ENCODE assay signal across 9 mouse cellular contexts in the genomic region with DNA sequence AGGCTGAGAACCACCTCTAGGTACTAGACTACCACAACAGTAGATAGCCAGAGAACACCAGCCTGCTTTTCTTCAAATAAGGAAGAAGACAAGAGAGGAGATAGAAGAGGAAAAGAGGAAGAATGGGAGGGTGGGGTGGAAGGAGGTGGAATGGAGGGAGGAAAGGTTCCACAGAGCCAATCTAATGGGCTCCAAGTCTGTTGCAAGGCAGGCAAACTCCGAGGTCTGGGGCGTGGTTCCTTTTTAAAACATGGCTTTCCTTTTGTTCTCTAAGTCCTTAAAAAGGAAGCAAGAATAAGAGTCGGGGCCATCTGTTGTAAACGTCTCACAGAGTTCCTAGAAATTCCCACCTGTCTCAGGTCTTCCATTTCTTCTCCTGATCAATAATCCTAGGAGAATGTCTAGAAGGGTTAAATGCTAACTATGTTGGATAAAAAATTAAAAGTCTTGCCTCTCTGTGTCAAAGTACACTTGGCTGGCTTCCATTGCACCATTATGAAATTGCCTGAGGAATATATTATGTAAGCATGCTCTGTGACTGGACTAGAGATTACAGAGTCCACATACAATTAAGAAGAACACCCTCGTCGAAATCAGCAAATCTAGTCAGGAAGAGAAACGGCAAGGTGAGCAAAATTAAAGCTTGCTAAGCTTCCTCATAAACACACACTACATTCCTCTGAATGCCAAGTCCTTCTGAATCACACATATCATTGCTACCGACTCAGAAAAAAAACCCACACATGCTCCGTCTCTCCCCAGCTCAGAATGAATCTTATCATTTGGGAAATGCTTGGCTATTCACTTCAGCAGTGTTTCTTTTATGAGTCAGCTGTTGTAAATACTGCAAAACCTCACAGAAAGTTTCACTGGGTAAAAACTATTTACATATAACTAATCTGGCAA.
DNase-seq lines count a peak whose midpoint lies in the region; ATAC-seq and TF ChIP-seq lines count a peak whose summit lies in the region.
"Had no signal": no experiment of that assay in that cellular context is flagged by ENCODE, and none has a peak within 500 bp of the region (broad histone marks: within the 10 kb centered on the region; RNA-seq: fewer than 3 reads in every experiment).

No protein-coding gene starts in this region.

- no peak overlapping the region for H3K27ac ChIP-seq in forebrain, postnatal 0 days (ENCODE audit: low read depth, low read length)
- H3K27ac ChIP-seq in forebrain, embryonic 10.5 days: no peak overlapping the region
- H3K27ac ChIP-seq in heart, embryonic 11.5 days (ENCODE audit: low read depth, low read length): no peak overlapping the region
- no peak overlapping the region for H3K27ac ChIP-seq in hindbrain, embryonic 16.5 days (ENCODE audit: low read depth, low read length)
- no peak overlapping the region for H3K27ac ChIP-seq in forebrain, embryonic 14.5 days (ENCODE audit: low read depth, low read length)
- H3K27ac ChIP-seq in neural tube, embryonic 15.5 days (replicated peaks): no peak overlapping the region

- H3K9ac ChIP-seq in forebrain, postnatal 0 days: no peak overlapping the region
- H3K9ac ChIP-seq in heart, embryonic 11.5 days (ENCODE audit: low read depth, low read length): no peak overlapping the region
- no peak overlapping the region for H3K9ac ChIP-seq in hindbrain, embryonic 16.5 days (ENCODE audit: low read depth, low read length)
- H3K9ac ChIP-seq in forebrain, embryonic 14.5 days (ENCODE audit: low read length): no peak overlapping the region
- H3K9ac ChIP-seq in neural tube, embryonic 15.5 days (replicated peaks): no peak overlapping the region

- H3K4me1 ChIP-seq in forebrain, postnatal 0 days (ENCODE audit: insufficient read depth): no peaks in the 10 kb centered on the region
- peaks cover 6% of the 10 kb centered on the region for H3K4me1 ChIP-seq in forebrain, embryonic 10.5 days
- no peaks in the 10 kb centered on the region for H3K4me1 ChIP-seq in heart, embryonic 11.5 days (ENCODE audit: control insufficient read depth, insufficient read depth, low read length)
- H3K4me1 ChIP-seq in hindbrain, embryonic 16.5 days (ENCODE audit: control insufficient read depth, insufficient read depth, low read depth, low read length): no peaks in the 10 kb centered on the region; the same call in 1 of the 2 replicates
- no peaks in the 10 kb centered on the region for H3K4me1 ChIP-seq in forebrain, embryonic 14.5 days (ENCODE audit: control insufficient read depth, insufficient read depth, low read length)
- H3K4me1 ChIP-seq in neural tube, embryonic 15.5 days: peaks cover 4% of the 10 kb centered on the region; the same call in 1 of the 2 replicates

- no peak overlapping the region for H3K4me3 ChIP-seq in forebrain, postnatal 0 days (ENCODE audit: low read depth, low read length)
- H3K4me3 ChIP-seq in forebrain, embryonic 10.5 days: no peak overlapping the region
- H3K4me3 ChIP-seq in heart, embryonic 11.5 days (ENCODE audit: low read depth, low read length): no peak overlapping the region
- no peak overlapping the region for H3K4me3 ChIP-seq in hindbrain, embryonic 16.5 days (ENCODE audit: low read length)
- H3K4me3 ChIP-seq in forebrain, embryonic 14.5 days (ENCODE audit: low read depth, low read length): no peak overlapping the region
- H3K4me3 ChIP-seq in neural tube, embryonic 15.5 days (replicated peaks): no peak overlapping the region
- H3K4me3 ChIP-seq: erythroblast, embryonic 14.5 days had no signal

- H3K9me3 ChIP-seq in forebrain, postnatal 0 days (ENCODE audit: low read length): no peaks in the 10 kb centered on the region
- H3K9me3 ChIP-seq in forebrain, embryonic 10.5 days: no peaks in the 10 kb centered on the region
- H3K9me3 ChIP-seq in heart, embryonic 11.5 days (replicated peaks; ENCODE audit: control insufficient read depth, low read length): no peaks in the 10 kb centered on the region
- no peaks in the 10 kb centered on the region for H3K9me3 ChIP-seq in hindbrain, embryonic 16.5 days (ENCODE audit: control insufficient read depth, low read length)
- no peaks in the 10 kb centered on the region for H3K9me3 ChIP-seq in forebrain, embryonic 14.5 days (replicated peaks; ENCODE audit: control insufficient read depth, low read length)
- no peaks in the 10 kb centered on the region for H3K9me3 ChIP-seq in neural tube, embryonic 15.5 days (replicated peaks)

- no peaks in the 10 kb centered on the region for H3K36me3 ChIP-seq in forebrain, postnatal 0 days (ENCODE audit: insufficient read depth)
- no peaks in the 10 kb centered on the region; the same call in 1 of the 2 replicates for H3K36me3 ChIP-seq in forebrain, embryonic 10.5 days (replicated peaks)
- no peaks in the 10 kb centered on the region for H3K36me3 ChIP-seq in heart, embryonic 11.5 days (ENCODE audit: control insufficient read depth, insufficient read depth, low read length)
- H3K36me3 ChIP-seq in hindbrain, embryonic 16.5 days (ENCODE audit: control insufficient read depth, insufficient read depth, low read length): no peaks in the 10 kb centered on the region
- H3K36me3 ChIP-seq in forebrain, embryonic 14.5 days (ENCODE audit: control insufficient read depth, insufficient read depth, low read length): no peaks in the 10 kb centered on the region
- H3K36me3 ChIP-seq in neural tube, embryonic 15.5 days: no peaks in the 10 kb centered on the region

- ATAC-seq in forebrain, postnatal 0 days: peak; percentile 29
- no peak for ATAC-seq in heart, embryonic 11.5 days (replicated peaks; ENCODE audit: insufficient number of reproducible peaks, low FRiP score, low TSS enrichment)
- no peak for ATAC-seq in hindbrain, embryonic 16.5 days
- ATAC-seq in forebrain, embryonic 14.5 days: no peak
- ATAC-seq in neural tube, embryonic 15.5 days (ENCODE audit: low FRiP score): no peak

- H3K27me3 ChIP-seq in forebrain, postnatal 0 days (ENCODE audit: insufficient read depth, low read length): no peaks in the 10 kb centered on the region
- H3K27me3 ChIP-seq in forebrain, embryonic 10.5 days (ENCODE audit: poor library complexity, severe bottlenecking): no peaks in the 10 kb centered on the region
- H3K27me3 ChIP-seq in heart, embryonic 11.5 days (ENCODE audit: control insufficient read depth, insufficient read depth, low read length): no peaks in the 10 kb centered on the region
- no peaks in the 10 kb centered on the region for H3K27me3 ChIP-seq in hindbrain, embryonic 16.5 days (replicated peaks; ENCODE audit: control insufficient read depth, insufficient read depth, low read length)
- no peaks in the 10 kb centered on the region for H3K27me3 ChIP-seq in forebrain, embryonic 14.5 days (replicated peaks; ENCODE audit: control insufficient read depth, insufficient read depth, low read length)
- no peaks in the 10 kb centered on the region for H3K27me3 ChIP-seq in neural tube, embryonic 15.5 days (replicated peaks)

- 60% methylated on average over 9 of the region's 9 CpGs for WGBS in forebrain, postnatal 0 days
- WGBS in forebrain, embryonic 10.5 days: 91% methylated on average over 9 of the region's 9 CpGs
- 65% methylated on average over 9 of the region's 9 CpGs for WGBS in heart, embryonic 11.5 days (ENCODE audit: insufficient replicate concordance)
- 74% methylated on average over 9 of the region's 9 CpGs for WGBS in hindbrain, embryonic 16.5 days
- WGBS in forebrain, embryonic 14.5 days: 79% methylated on average over 9 of the region's 9 CpGs
- 67% methylated on average over 9 of the region's 9 CpGs for WGBS in neural tube, embryonic 15.5 days

- TF ChIP-seq CTCF in forebrain, postnatal 0 days (IDR thresholded peaks at IDR 0.05; ENCODE audit: low read depth): no peak

- no peak overlapping the region for H3K4me2 ChIP-seq in forebrain, postnatal 0 days (ENCODE audit: low read depth)
- 0 out of 2 replicates have a peak overlapping the region, but pooled peaks have one; percentile 2 for H3K4me2 ChIP-seq in heart, embryonic 11.5 days
- H3K4me2 ChIP-seq in hindbrain, embryonic 16.5 days (ENCODE audit: low read length): no peak overlapping the region
- no peak overlapping the region for H3K4me2 ChIP-seq in forebrain, embryonic 14.5 days (ENCODE audit: low read length)
- no peak overlapping the region for H3K4me2 ChIP-seq in neural tube, embryonic 15.5 days

- peak; percentile 20 for DNase-seq in forebrain, postnatal 0 days
- no peak for DNase-seq in forebrain, embryonic 10.5 days (ENCODE audit: extremely low spot score, low spot score)
- DNase-seq in 3T3-L1 (ENCODE audit: low read depth, low spot score): peak; percentile 75
- peak; percentile 76 to 87 for DNase-seq in kidney, postnatal 25 days
- DNase-seq in forebrain, embryonic 14.5 days (ENCODE audit: low spot score): no peak

Comparison
In these comparisons a context has a peak if more than half of its experiments do, and no peak if none do; other contexts are left out.
1. DNase-seq: peak in forebrain, postnatal 0 days (single experiment), 3T3-L1 (single experiment) and kidney, postnatal 25 days (2 of 2); none in forebrain, embryonic 10.5 days (single experiment) and forebrain, embryonic 14.5 days (single experiment).